Mouse (Mus musculus) kidney, postnatal 10 days (tissue): ENCODE measurements at regions not wholly inside any gene's neighbourhood (a gene's known extent, or its start where the extent isn't known, plus 50 kb on each side); places are given as distances from the start of the nearest gene placed in this dataset.

Source experiments
- DNase-seq: peaks from one replicate; pipeline ENCODE4 v3.0.0; 2021; ENCODE audit warnings: mixed read lengths

DNA sequence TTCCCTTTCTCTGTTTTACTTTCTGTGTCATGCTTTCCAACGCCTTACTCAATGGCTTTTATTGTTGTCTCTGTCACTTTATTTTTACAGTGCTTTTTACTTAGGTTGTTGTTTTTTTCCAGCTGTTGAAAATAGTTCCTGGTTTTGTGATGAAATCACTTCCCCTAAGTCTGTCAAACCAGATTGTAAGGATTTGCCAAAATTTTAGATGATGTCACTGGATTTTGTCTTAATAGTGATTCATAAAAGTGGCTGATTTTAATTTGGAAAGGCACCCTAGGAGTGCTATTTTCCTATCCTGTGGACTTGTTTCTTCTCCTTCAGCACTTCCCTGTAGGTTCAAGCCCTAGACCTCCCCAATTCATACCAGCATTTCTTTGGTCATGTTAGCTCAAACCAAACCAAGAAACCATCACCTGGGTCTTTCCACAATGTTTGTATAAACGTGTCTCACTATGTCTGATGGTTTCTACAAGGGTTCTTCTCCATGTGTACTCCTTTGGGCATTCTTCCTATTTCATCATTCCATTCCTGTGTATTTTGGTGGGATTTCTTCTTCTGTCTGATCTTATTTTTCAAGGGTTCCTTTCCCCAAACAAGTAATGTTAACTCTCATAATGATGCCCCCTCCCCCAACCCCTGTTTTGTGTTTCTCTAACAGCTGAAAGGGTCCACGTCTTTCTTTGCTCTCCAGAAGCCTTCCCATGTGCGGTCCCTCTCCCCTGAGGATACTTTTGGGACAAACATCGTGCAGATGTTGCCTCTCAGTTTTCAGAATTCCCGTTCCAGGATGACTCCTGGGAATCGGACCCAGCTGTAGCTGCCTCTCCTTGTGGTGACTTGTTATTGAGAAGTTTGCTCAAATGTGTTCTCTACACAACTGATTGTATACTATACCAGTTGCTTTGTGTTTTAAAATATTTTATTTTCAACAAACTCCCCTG, 89.5 kb upstream of the Dcn start:
- DNase-seq: peak; percentile 26

DNA sequence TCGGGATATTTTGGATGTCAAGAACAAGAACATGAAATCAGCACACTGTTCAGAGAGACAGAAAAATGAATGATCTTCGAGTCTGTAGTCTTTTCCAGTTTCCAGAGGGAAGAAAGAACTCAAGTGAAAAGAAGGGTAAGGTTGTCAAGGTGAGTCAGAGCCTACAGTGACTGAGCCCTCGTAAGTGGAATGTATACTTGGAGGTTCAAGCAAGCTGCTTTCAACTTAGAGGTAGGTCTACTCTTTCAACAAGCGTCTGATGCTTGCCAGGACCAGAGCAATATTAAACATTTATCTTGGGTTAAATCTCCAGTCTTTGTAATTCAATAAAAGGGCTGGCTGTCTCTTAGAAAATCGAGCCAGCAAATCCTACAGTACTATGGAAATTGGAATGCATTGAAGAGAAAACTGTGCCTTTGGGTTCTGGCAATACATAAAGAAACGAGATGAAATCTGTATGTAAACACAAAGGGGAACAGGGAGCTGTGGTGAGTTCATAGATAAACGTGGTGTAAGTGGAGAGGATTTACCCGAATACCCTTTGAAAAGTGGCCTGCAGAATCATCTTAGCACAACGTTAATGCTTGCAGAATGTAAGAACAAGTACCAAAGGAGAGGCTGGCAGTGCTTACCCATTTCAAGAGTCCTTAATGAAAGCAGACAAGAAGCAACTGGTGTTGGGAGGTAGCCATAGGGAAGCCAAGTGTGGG, 82.2 kb upstream of the Dcn start:
- DNase-seq: no peak

DNA sequence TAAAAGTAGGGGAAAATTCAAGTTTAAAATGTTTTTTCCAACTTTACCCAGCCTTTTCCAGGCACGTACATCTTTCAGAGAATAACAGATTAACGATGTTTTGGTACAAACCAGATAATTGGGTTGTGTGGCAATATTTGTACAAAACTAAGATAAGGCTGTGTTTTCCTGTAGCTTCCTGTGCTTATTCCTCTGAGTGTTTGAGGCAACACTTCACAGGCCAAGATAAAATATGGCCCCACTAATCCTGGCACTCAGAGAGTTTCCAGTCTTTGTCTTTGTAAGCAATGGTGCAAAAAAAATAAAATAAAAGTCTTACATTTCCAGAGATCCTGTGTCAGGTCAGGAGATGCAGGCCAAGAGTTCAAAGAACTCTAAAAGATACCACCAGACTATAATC, 81.5 kb upstream of the Dcn start:
- DNase-seq: no peak

DNA sequence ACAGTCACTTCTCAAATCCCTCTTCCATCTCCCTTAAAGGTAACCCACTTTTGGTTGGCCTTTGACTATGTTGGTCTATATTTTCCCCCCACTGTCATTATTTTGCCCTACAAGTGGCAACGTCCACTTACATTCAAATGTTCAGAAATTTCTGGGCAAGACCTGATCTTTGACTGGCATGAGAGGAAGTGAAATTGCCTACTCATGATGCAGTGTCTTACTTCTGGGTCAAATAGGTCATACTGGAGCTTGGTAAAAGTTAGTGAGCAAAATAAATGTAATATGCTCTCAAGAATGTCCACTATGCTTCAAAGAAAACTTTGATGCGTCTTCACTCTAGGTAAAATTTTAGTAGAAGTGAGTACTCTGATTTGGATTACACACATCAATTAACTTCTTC, 76.9 kb upstream of the Dcn start:
- no peak for DNase-seq

DNA sequence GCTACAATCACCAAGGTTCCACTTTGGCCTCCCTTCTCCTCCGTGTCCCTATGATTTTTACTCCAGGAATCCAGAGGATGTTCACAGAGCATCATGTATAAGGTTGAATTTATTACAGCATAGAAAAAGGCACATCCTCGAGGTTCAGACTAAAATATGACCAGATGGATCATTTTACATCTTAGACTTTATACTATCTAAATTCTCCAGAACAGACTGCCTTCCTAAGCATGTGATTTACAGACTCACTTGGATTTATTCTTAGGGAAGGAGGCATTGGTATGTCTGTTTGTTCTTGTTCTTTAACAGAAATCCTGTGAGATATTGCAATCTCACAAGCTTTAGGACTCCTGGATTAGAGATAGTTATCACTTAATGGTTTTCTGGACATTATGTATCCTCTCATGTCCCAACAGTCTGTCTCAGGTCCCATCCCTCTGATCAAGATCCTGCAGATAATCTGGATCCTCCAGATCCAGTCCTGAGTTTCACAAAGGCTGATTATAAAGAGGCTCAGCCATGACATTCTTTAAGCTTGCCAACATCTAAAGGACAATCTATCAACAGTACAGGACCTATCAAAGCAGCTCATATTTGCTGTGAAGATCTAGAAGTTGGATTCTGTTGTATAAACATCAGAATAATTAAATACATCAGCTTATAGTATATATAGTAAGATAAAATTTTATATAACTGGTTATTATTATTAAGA, 75.2 kb upstream of the Dcn start:
- DNase-seq: no peak

DNA sequence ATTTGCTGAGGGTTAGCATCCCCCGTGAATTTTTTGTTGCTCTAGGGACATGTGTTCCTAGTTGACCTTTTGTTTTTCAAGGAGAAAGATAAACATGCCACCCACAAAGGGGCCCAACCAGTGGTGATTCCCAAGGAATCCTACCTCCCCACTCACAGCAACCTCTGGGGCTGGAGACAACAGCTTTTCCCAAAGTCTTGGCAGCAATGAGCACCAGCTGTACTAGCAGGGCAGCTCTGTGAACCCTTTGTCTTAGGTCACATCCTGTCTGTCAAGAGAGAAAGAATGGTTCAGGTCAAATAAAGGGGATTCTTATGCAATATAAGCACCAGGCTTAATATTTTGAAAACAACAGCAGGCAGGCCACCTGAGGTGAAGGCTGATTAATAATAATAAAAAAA, 70.2 kb upstream of the Dcn start:
- DNase-seq: peak; percentile 63

DNA sequence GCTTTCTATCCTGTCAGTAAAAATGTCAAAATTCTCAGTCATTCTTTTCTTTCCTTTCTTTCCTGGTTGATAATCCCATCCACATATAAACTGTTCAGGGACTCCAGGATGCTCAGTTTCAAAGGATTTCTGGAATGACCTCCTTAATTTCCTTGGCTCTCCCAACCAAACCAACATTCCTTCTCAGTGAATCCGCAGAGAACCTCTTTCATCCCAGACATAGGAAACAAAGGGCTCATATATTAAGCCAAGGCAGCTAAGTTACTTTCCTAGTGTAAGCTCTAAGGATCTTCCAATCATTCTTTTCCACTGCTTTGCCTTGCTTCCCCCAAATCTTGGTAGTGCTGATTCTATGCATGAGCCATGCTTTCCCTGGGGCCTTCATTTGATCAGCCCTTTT, 69.5 kb upstream of the Dcn start:
- no peak for DNase-seq

DNA sequence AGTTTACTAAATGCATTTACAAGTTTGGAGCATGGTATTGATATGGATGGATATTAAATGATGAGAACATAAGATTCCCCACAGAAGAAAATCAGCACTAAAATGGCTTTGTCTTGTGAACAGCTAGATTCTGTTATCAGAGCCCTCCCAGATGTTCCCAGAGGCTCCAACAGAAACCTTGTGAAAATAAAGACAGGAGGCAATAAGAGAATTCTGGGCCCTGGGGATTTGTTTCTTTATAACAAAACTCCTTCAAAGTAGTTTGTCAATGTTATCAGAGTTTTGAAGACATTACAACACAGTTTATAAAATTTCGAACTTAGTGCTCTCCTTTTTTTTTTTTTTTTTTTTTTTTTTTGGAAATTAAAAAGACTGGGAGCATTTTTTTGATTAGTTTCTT, 56.8 kb upstream of the Dcn start:
- DNase-seq: no peak

DNA sequence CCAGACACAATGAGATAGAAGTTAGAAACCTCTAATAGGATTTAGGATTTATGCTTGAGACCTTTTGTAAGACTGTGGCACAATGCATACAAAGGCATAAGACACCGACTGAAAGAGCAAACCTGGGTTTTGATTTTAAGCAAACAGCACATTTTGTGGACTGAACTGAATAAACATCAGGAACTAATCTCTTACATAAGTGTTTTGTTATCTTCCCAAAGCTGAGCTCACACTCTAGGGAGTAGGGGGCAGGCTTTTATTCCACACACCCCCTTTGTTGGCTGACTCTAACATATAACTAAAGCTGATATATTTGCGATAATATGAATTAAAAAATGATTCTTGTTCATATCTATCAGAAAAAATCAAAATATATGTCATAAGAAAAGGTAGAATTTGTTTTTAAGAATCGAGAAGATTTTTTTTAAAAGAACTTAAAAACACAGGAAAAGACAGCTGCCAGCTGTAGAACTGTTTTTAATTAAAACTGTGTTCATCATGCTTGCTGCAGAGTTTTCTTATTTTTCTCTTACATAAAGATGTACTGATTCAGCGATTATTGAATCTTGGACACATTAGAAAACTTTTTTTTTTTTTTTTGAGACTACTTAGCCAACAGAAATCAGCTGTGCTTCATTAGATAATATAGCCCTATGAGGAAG, 56.2 kb upstream of the Dcn start:
- no peak for DNase-seq
